Mouse (Mus musculus): ENCODE data around the gene Ccr4. TPM values are rescaled to one million over a fixed set of nuclear protein-coding genes. Genes with fewer than 3 reads are reported as not detected.

Gene Ccr4
- polyA plus RNA-seq, 1 experiment from 2014 or later = 0.55 TPM

Other genes starting within 250 kb of the Ccr4 start
- not detected in 2 replicates for gene Bcl2a1c, start 174.8 kb downstream of the Ccr4 start, polyA plus RNA-seq (2015; fragmentation: Nextera tagmentation; extraction: Ambion mirVana)
- 128 and 138 TPM in 2 replicates for gene Crtap, start 114.2 kb downstream of the Ccr4 start, polyA plus RNA-seq (2015; fragmentation: Nextera tagmentation; extraction: Ambion mirVana)
- gene Glb1, start 103.8 kb downstream of the Ccr4 start, polyA plus RNA-seq (2015; fragmentation: Nextera tagmentation; extraction: Ambion mirVana) = 54.0 and 58.4 TPM in 2 replicates
- gene Tmppe, start 103.8 kb downstream of the Ccr4 start, polyA plus RNA-seq (2015; fragmentation: Nextera tagmentation; extraction: Ambion mirVana) = 11.0 and 12.5 TPM in 2 replicates
- 0.58 and 0.62 TPM in 2 replicates for gene C130032M10Rik, start 10.8 kb upstream of the Ccr4 start, polyA plus RNA-seq (2015; fragmentation: Nextera tagmentation; extraction: Ambion mirVana)
- 0.87 and 1.00 TPM in 2 replicates for gene Trim71, start 59.5 kb upstream of the Ccr4 start, polyA plus RNA-seq (2015; fragmentation: Nextera tagmentation; extraction: Ambion mirVana)
- 66.3 and 68.7 TPM in 2 replicates for gene Cnot10, start 135.3 kb upstream of the Ccr4 start, polyA plus RNA-seq (2015; fragmentation: Nextera tagmentation; extraction: Ambion mirVana)
- 62.2 and 67.5 TPM in 2 replicates for gene Dync1li1, start 183.9 kb upstream of the Ccr4 start, polyA plus RNA-seq (2015; fragmentation: Nextera tagmentation; extraction: Ambion mirVana)
- 56.3 and 57.6 TPM in 2 replicates for gene Cmtm6, start 226.2 kb upstream of the Ccr4 start, polyA plus RNA-seq (2015; fragmentation: Nextera tagmentation; extraction: Ambion mirVana)

Data from kidney, embryonic 15.5 days (tissue).